Mouse (Mus musculus) R1 (cell line): ENCODE measurements around the gene Sh3tc1.
A peak's percentile ranks its signal among the peaks of the same experiment; 100 is the strongest.

Source experiments
- DNase-seq: peaks from one replicate; pipeline ENCODE4 v3.0.0-alpha.2; 2018; ENCODE audit warnings: low read depth, low spot score

The Sh3tc1 gene

DNA sequence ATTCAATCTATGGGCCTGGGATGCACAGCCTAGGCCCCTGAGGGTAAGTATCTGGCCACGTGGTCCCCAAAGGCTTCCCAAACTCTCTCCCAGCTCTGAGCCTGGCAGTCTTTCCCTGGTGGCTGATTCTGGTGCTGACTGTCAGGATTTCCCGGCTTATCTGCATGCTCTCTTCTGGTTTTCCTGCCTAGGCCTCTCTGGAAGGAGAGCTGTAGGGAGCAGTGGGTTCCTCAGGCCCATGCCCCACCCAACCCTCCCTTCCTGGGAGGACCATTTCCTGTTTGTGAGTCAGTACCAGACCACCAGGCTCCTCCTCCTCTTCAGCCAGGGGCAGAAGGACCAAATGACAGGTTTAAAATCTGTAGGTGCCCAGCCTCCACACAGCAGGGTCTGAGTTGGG, 17.1 kb downstream of the Sh3tc1 start:
- peak; percentile 92 for DNase-seq

DNA sequence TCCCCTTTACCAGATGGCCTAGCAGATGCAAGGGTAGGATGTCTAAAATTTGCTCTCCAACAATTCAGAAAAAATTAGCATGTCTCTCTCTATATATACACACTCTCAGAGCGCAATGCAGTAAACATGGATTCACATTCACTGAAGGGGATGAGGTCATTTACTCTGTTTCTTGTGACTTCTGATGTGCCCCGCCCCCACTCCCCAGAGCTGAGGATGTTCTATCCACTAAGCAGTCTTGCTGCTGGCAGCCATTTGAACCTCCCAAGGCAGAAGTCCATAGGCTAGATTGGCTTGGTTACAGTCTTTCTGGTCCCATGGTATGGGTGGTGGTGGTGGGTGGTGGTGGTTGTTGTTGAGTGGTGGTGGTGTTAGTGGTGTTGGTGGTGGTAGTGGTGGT, 17.9 kb downstream of the Sh3tc1 start:
- peak; percentile 70 for DNase-seq

DNA sequence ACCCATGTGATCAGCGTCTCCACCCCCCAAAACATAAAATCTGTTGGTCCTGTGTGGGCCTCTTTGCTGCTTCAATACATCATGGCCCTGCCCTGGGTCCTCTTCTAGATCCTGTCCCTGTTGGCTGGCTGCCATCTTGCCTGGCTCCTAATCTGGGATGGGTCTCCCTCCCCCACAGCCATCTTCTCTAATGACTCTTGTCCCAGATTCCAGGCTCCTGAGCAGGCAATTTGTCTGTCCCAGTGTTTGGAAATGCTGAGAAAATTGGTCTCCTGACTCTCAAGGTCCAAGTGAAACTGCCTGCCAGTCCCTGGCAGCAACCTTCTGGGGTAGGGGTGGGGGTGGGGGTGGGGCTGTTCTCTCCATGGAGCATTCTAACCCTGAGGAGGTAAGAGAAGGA, 19.9 kb downstream of the Sh3tc1 start:
- DNase-seq, result no peak

DNA sequence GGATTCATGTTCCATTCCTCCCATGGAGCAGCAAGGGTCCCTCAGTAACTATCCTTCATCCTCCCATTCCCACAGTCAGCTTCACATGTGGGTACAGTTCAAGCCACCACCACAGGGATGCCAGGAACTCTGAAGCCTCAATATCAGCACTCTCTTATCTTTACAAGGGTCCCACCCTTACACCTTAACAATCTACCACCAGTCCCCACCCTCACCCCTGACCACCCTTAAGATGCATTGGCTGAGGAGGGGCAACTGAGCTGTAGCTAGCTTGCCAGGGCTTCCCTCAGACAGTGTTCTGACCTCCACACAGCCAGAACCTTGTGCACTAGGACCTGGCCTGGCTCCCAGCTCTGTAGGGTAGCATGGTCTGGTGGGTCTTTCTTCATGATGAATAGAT, 20.4 kb downstream of the Sh3tc1 start:
- no peak for DNase-seq

DNA sequence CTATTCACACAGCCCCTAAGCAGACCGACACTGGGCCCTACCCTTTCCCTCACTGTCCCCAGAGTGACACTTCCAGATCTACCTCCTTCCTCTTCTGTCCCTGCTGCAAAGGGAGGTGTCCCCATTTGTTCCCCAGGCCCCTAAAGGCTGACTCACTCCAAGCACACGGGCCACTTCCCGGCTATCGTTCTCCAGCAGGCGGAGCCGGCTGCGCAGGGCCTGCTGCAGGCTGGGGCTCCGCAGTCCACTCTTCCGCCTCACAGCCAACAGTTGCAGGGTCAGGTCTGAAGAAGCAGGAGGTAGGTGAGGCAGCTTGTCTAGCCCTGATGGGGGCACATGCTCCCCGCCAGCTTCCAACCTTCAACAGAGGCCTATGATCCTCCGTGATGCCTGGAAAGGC, 21.0 kb downstream of the Sh3tc1 start:
- DNase-seq, result no peak

DNA sequence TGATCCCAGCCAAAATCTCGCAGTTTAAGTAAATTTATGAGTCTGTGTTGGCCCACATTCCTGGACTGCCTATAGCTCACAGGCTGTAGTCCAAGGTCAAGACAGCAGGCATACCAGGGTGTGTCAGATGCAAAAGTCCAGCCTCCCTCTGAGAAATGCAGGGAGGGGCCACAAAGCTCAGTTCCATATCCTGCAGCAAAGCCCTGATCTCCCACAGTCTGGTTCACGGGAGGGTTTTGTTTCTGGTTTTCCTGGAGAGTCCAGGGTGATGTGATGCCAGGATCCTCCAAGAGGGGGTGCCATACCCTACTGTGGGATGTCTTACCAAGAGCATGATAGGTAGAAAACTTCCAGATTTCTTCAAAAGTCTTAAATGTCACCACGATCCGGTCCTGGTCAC, 21.8 kb downstream of the Sh3tc1 start:
- DNase-seq, result peak; percentile 100

DNA sequence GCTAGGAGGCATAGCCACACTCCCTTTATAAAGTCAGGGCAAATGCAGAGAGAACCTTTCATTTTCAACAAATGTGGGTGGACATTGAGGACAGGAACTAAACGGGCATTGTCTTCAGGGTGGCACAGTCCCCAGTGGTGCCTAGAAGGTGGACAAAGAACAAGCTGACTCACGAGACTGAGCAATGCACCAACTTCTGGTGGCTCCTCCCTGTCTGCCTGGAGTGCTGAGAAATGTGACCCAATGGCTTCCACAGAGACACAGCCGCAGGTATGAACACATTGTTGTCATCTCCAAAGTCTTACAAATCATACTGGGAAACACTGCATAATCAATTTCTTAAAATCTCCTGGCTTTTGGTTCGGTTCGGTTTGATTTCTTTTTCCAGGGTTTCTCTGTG, 22.3 kb downstream of the Sh3tc1 start:
- no peak for DNase-seq

- DNase-seq, result peak; percentile 81
Observed at GRCm38 (mm10) chr5:35713649-35714354, 26.0 kb downstream of the Sh3tc1 start.

- DNase-seq, result no peak
Observed at GRCm38 (mm10) chr5:35712517-35712916, 27.3 kb downstream of the Sh3tc1 start.

DNA sequence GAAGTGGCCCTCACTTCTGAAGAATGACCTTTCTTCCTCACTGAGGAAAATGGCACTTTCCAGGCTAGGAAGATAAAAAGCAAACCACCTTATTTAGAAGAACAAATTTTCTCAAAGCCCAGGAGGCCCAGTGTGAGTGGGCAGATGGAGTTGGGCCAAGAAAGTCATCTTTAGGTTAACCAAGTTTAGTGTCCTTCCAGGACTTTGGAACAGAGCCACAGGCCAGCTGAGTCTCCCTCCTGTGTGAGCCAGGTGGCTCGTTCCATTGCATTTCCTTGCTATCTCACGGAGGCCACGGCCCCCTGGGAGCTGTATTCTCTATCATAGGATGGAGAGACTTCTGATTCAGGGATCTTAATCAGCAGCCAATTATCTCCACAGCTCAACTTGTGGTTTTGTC, 28.9 kb downstream of the Sh3tc1 start:
- no peak for DNase-seq

DNA sequence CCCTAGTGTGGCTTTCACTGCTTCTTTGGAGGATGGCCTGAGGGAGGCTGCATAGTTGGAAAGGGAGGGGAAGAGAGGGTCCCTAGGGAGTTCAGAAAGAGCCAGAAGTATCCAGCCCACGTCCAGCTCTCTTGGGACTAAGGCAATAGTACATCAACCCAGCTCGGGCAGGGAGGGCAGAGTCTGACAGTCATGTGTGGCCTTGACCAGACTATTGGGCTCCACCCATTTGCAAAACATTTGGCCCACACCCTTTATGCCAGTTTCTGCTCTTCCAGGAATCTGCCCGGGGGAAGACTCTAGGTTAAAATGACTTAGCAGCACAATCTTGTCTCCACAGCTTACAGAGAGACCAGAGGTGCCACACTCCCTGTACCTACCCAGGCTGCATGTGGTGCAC, 29.3 kb downstream of the Sh3tc1 start:
- peak; percentile 32 for DNase-seq

GRCm38 (mm10) chr5:35705411-35705810, 34.4 kb downstream of the Sh3tc1 start:
- DNase-seq, result no peak

- DNase-seq, result no peak
Observed at GRCm38 (mm10) chr5:35703814-35704213, 36.0 kb downstream of the Sh3tc1 start.

DNA sequence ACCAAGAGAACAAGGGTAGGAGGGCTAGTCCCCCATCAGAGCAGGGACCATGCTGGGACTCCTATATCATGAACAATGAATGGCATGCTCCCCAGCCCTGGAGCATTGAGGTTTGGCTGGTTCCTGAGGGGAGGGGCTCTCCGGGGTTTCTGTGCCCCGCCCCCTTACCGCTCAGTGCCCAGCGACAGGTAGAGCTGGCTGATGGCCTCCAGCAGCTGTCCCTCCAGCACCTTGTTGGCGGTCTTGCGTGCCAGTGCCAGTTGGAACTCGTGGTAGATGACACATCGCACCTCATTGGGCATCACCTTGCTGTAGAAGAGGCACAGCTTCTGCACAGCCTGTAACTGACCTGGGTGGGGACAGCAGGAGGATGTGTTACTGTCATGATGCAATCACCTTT, 36.6 kb downstream of the Sh3tc1 start:
- DNase-seq, result no peak

DNA sequence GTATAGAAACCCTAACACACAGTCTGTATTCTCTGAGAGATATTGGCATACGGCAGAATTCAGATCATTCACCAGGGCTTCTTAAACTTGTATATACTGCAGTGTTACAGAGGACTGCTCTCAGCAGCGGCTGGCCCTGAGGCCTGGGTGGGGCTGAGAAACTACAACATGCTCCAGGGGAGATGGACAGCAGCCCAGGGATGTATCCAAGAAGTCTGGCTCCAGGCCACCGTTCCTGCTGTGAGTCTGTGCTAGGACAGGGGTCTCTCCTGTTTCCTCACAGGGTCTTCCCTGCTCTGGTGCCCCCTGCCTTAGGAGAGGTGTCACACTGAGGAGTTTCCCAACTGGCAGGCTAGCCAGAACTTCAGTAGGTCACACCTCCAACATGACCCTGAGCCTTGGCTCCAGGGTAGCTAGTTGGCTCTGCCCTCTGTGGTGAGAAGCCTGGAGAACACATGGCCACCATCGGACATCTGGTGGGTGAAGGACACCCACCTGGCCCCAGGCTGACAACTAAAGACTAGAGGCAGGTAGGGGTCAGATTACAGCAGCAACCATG, 37.1 kb downstream of the Sh3tc1 start:
- no peak for DNase-seq

GRCm38 (mm10) chr5:35701042-35701441, 38.7 kb downstream of the Sh3tc1 start:
- peak; percentile 81 for DNase-seq

DNA sequence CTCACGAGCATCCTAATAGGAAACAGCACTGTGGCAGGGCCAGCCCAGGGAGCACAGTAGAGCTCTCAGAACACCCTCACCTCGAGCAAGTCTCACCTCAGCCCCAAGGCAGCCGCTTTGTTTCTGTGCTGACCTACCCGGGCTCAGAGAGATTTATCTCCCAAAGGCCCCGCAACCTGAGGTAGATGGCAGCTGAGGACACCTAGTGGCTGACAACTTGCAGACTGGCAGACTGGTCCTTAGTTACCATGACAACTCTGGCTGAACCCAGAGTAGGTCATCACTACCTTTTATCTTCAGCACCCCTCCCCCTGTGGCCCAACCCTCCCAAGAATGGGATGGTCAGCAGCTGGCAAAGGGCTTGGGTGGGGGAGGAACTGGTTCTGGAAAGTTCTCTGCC, 44.0 kb downstream of the Sh3tc1 start:
- DNase-seq, result peak; percentile 80

DNA sequence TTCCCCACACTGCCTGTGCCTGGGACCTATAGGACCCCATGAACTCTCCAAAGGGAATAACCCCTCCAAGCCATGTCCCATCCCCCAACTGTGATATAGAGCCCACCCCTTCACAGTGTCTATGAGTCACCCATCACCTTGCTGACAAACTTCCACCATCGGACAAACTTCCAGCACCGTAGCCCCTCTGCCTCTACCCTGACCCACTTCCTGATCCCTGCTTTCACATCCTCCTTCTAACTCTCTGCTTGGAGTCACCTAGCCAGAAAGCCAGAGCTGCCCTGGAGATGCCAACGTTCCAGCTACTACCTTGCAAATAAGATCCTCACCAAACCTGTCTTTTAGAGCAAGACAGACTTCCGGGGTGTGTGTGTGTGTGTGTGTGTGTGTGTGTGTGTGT, 46.1 kb downstream of the Sh3tc1 start:
- DNase-seq, result no peak

- DNase-seq, result no peak
Observed at GRCm38 (mm10) chr5:35691246-35691645, 48.5 kb downstream of the Sh3tc1 start.

- DNase-seq, result no peak
Observed at GRCm38 (mm10) chr5:35690485-35691165, 49.2 kb downstream of the Sh3tc1 start.

DNA sequence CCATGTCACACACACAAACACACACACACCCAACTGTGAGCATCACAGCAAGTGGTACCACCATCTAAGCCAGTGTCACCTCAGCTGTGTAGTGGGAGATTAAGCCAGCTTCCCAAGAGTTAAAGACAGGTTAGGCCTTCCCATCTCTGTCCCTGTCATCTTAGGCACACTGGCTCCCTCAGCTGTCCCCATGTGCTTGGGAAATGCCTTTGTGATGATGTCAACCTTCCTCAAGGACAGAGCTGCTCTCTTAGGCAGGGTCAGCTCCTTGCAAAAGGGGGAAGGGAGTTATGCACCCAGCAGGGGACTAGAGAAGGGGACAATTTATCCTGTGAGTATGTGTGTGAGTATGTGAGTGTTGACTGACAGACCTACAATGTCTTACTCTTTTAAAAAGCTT, 50.4 kb downstream of the Sh3tc1 start:
- peak; percentile 21 for DNase-seq

- DNase-seq, result no peak
Observed at GRCm38 (mm10) chr5:35688851-35689250, 50.9 kb downstream of the Sh3tc1 start.

DNA sequence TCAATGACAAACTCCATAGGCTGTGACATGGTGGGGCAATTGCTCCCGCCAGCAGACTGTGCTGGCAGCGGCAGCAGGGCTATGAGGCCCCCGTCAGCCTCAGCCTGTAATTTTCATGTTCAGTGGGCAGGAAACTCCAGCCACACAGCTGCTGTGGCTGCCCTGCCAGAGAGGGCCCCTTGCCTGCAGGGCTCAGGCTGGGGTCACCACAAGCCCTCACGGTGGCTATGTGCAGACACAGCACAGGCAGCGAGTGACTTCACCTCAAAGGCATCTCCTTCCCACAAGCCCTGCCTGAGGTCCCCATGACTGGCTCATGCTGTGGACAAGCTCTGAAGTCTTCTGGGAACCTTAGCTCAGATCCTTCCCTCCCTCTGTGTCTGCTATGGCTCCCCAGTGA, 52.7 kb downstream of the Sh3tc1 start:
- DNase-seq, result no peak
